Mouse (Mus musculus): ENCODE measurements around the gene Zfyve26.

DNA sequence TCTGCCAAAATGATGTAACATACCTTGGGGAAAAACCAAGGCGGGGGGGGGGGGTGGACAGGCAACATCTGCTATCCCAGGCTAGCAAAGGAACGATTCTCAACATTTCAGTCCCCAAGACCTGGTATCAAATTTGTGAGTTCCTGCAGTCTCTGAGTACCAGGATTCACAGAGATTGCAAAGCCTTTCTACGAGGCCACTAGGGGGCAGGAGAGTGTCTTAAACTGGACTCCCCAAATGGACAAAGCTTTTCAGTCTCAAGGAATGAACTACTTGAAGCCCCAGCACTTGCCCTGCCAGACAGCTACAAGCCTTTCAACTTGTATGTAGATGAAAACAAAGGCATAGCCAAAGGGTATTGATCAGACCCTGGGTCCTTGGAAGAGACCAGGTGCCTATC is 102.7 kb downstream of the Zfyve26 start:
- TF ChIP-seq POLR2A (IDR thresholded peaks at IDR 0.05; ENCODE audit: insufficient read depth, low read depth, low read length) (no peak), CTCF (IDR thresholded peaks at IDR 0.05; ENCODE audit: insufficient read depth, low read depth, low read length) (no peak)
